Mouse (Mus musculus): ENCODE data around the gene Pitpnb.

DNA sequence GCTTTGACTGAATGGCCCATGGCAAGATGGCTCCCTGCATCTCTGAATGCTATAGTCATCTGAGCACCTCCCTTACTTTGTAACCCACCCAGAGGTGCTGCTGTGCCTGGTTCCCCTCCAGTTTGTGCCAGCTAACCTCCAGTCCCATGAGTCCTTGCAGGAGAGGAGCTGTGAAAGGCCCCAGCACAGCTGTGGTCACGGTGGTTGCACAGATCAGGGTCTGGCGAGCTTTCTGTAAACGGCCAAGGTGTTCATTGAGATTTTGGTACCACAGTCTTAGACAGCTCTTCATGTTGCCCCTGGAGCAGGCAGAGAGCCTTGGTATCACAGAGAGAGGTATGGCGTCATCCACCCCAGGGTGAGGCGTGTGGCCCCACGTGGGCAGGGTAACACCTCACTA lies 60.9 kb downstream of the Pitpnb start:
- TF ChIP-seq CTCF (IDR thresholded peaks at IDR 0.05; ENCODE audit: low read depth, low read length) (no peak), GATA1 (IDR thresholded peaks at IDR 0.05; ENCODE audit: borderline replicate concordance, low read length) (no peak), POLR2AphosphoS5 (IDR thresholded peaks at IDR 0.05; ENCODE audit: insufficient replicate concordance, low read depth, low read length) (no peak), GATA2 (IDR thresholded peaks at IDR 0.05; ENCODE audit: borderline replicate concordance, low read depth, low read length) (no peak)

Data from G1E (cell line).